Mouse (Mus musculus): ENCODE measurements at regions not wholly inside any gene's neighbourhood (a gene's known extent, or its start where the extent isn't known, plus 50 kb on each side); places are given as distances from the start of the nearest gene placed in this dataset.

- H3K9me3 ChIP-seq (replicated peaks; ENCODE audit: insufficient read depth, low read length), result no peaks in the 10 kb centered on the region
- no peaks in the 10 kb centered on the region for H3K79me2 ChIP-seq (ENCODE audit: control insufficient read depth, insufficient read depth, low read length, poor library complexity)
- H3K27me3 ChIP-seq (ENCODE audit: control insufficient read depth in 1 of 2, insufficient read depth in 2 of 2, low read length in 2 of 2), result no peaks in the 10 kb centered on the region
- H3K4me1 ChIP-seq (ENCODE audit: control insufficient read depth in 1 of 2, insufficient read depth in 2 of 2, low read length in 2 of 2), result peaks cover 6% of the 10 kb centered on the region in 2 experiments; a peak in 3 of 4 replicates
- no peak overlapping the region for H3K9ac ChIP-seq (ENCODE audit: control insufficient read depth, low read depth, low read length, poor library complexity, severe bottlenecking)
- peaks cover 0 to 10% of the 10 kb centered on the region in 2 experiments; a peak in 2 of 4 replicates for H3K36me3 ChIP-seq (ENCODE audit: control insufficient read depth in 1 of 2, insufficient read depth in 2 of 2, low read length in 2 of 2)
- no peak for DNase-seq (ENCODE audit: low read depth, low spot score)
- H3K27ac ChIP-seq (ENCODE audit: control insufficient read depth, low read depth, low read length), result no peak overlapping the region
- TF ChIP-seq TBP (IDR thresholded peaks at IDR 0.05; ENCODE audit: low read depth, low read length) (no peak), MAFK (IDR thresholded peaks at IDR 0.05; ENCODE audit: borderline replicate concordance, low read depth, low read length) (no peak), UBTF (IDR thresholded peaks at IDR 0.05; ENCODE audit: borderline replicate concordance, insufficient read depth, low read depth, low read length) (no peak), RCOR1 (IDR thresholded peaks at IDR 0.05; ENCODE audit: low read depth, low read length) (no peak), HCFC1 (IDR thresholded peaks at IDR 0.05; ENCODE audit: low read depth, low read length) (no peak), TCF12 (IDR thresholded peaks at IDR 0.05; ENCODE audit: low read depth, low read length) (no peak)
- no peak overlapping the region for H3K4me3 ChIP-seq (ENCODE audit: control insufficient read depth in 1 of 2, insufficient read depth in 1 of 2, low read depth in 2 of 2, low read length in 2 of 2)
Observed at GRCm38 (mm10) chr10:44721670-44722069, 193.4 kb upstream of the Prdm1 start.

- no peaks in the 10 kb centered on the region for H3K79me2 ChIP-seq (ENCODE audit: control insufficient read depth, insufficient read depth, low read length, poor library complexity)
- H3K9ac ChIP-seq (ENCODE audit: control insufficient read depth, low read depth, low read length, poor library complexity, severe bottlenecking), result no peak overlapping the region
- H3K4me3 ChIP-seq (ENCODE audit: control insufficient read depth in 1 of 2, insufficient read depth in 1 of 2, low read depth in 2 of 2, low read length in 2 of 2), result no peak overlapping the region
- H3K36me3 ChIP-seq (ENCODE audit: control insufficient read depth in 1 of 2, insufficient read depth in 2 of 2, low read length in 2 of 2), result no peaks in the 10 kb centered on the region
- TF ChIP-seq SIN3A (IDR thresholded peaks at IDR 0.05; ENCODE audit: low read length), result no peak
- no peak for TF ChIP-seq MYC (IDR thresholded peaks at IDR 0.05; ENCODE audit: low read depth, low read length)
- no peak overlapping the region for H3K27ac ChIP-seq (ENCODE audit: control insufficient read depth, low read depth, low read length)
- no peaks in the 10 kb centered on the region for H3K4me1 ChIP-seq (ENCODE audit: control insufficient read depth in 1 of 2, insufficient read depth in 2 of 2, low read length in 2 of 2)
- DNase-seq (ENCODE audit: low read depth, low spot score), result no peak
- no peaks in the 10 kb centered on the region for H3K27me3 ChIP-seq (ENCODE audit: control insufficient read depth in 1 of 2, insufficient read depth in 2 of 2, low read length in 2 of 2)
- H3K9me3 ChIP-seq (replicated peaks; ENCODE audit: insufficient read depth, low read length), result no peaks in the 10 kb centered on the region
Observed at GRCm38 (mm10) chr10:44716612-44717011, 188.3 kb upstream of the Prdm1 start.

GRCm38 (mm10) chr10:44715902-44716301 is 187.6 kb upstream of the Prdm1 start:
- H3K4me3 ChIP-seq (ENCODE audit: control insufficient read depth in 1 of 2, insufficient read depth in 1 of 2, low read depth in 2 of 2, low read length in 2 of 2), result no peak overlapping the region
- no peaks in the 10 kb centered on the region for H3K4me1 ChIP-seq (ENCODE audit: control insufficient read depth in 1 of 2, insufficient read depth in 2 of 2, low read length in 2 of 2)
- no peaks in the 10 kb centered on the region for H3K27me3 ChIP-seq (ENCODE audit: control insufficient read depth in 1 of 2, insufficient read depth in 2 of 2, low read length in 2 of 2)
- H3K27ac ChIP-seq (ENCODE audit: control insufficient read depth, low read depth, low read length), result no peak overlapping the region
- TF ChIP-seq JUND (IDR thresholded peaks at IDR 0.05; ENCODE audit: low read depth, low read length) (no peak), NRF1 (IDR thresholded peaks at IDR 0.05; ENCODE audit: insufficient read depth, low read depth, low read length, poor library complexity, severe bottlenecking) (no peak), MAZ (IDR thresholded peaks at IDR 0.05; ENCODE audit: low read depth, low read length) (no peak)
- H3K36me3 ChIP-seq (ENCODE audit: control insufficient read depth in 1 of 2, insufficient read depth in 2 of 2, low read length in 2 of 2), result no peaks in the 10 kb centered on the region
- H3K79me2 ChIP-seq (ENCODE audit: control insufficient read depth, insufficient read depth, low read length, poor library complexity), result no peaks in the 10 kb centered on the region
- no peaks in the 10 kb centered on the region for H3K9me3 ChIP-seq (replicated peaks; ENCODE audit: insufficient read depth, low read length)
- no peak overlapping the region for H3K9ac ChIP-seq (ENCODE audit: control insufficient read depth, low read depth, low read length, poor library complexity, severe bottlenecking)
- DNase-seq (ENCODE audit: low read depth, low spot score), result no peak

All from MEL (cell line).